Mouse (Mus musculus): Measurements from ENCODE around the gene Nfat5. TPM values are rescaled to one million over a fixed set of nuclear protein-coding genes. Genes with fewer than 3 reads are reported as not detected.

Gene Nfat5
- 14.2 TPM for polyA plus RNA-seq (2017; shearing (Covaris generic))

GRCm38 (mm10) chr8:107292928-107293601 lies at the start of gene Nfat5:
TSS of gene Nfat5 (plus strand) at chr8:107293470.

DNA sequence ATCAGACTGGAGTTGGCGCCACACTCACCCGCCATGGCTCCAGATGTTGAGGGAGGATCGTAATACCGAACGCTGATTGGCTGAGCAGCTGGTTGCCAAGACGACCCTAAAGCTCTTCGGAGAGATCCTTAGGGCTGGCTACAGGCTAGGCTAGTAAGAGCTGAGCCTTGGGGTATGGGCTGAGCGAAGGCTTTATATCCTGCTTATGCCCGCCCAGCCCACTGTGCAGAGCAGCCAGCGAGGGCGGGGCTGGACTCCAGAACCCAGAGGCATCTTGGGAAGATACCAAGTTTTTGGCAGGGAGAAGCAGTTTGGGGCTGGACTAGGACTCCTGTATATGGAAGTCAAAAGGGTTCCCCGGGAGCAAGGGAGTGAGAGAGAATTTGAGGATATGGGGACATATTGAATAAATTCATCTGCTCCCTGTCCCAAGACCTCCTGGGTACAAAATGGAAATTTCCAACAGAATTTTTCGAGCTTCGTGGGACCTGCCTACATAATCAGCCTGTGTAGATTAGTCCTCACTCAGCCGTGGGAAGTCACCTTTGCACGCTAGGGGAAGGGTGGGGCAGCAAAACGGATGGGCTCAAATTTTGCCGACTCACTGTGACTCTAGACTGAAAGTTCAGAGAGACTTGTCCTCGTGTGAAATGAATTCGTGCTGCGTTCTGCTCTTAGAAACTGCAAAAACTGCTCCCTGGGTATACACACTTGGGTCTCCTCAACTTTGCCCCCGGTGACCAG lies 109.9 kb downstream of the Nfat5 start, which contains the start of gene Nqo1:
Gene Nqo1 (minus strand): TSS at position 169 of the 744 bp plus-strand sequence.

GRCm38 (mm10) chr8:107424597-107425229 lies 131.4 kb downstream of the Nfat5 start, which contains the start of gene Nob1:
TSS of gene Nob1 (minus strand) at chr8:107425051.

Other genes starting within 250 kb of the Nfat5 start
- gene Pdf, start 244.9 kb upstream of the Nfat5 start, polyA plus RNA-seq (2017; shearing (Covaris generic)), result 13.1 TPM
- gene Cog8, start 236.8 kb upstream of the Nfat5 start, polyA plus RNA-seq (2017; shearing (Covaris generic)), result 55.0 TPM
- gene Nip7, start 236.6 kb upstream of the Nfat5 start, polyA plus RNA-seq (2017; shearing (Covaris generic)), result 61.7 TPM
- gene Tmed6, start 227.8 kb upstream of the Nfat5 start, polyA plus RNA-seq (2017; shearing (Covaris generic)), result not detected
- 34.9 TPM for gene Terf2, start 196.9 kb upstream of the Nfat5 start, polyA plus RNA-seq (2017; shearing (Covaris generic))
- 45.2 TPM for gene Cyb5b, start 142.8 kb upstream of the Nfat5 start, polyA plus RNA-seq (2017; shearing (Covaris generic))
- gene Nqo1, start 109.7 kb downstream of the Nfat5 start, polyA plus RNA-seq (2017; shearing (Covaris generic)), result 0.22 TPM
- gene Nob1, start 131.6 kb downstream of the Nfat5 start, polyA plus RNA-seq (2017; shearing (Covaris generic)), result 91.4 TPM
- 79.6 TPM for gene Wwp2, start 142.9 kb downstream of the Nfat5 start, polyA plus RNA-seq (2017; shearing (Covaris generic))

All from naive thymus-derived CD4-positive, alpha-beta T cell, adult 5 months (primary cell).